Mouse (Mus musculus) embryonic facial prominence, embryonic 14.5 days (tissue): ENCODE data around the gene Rfx8. TPM values are rescaled to one million over a fixed set of nuclear protein-coding genes. Genes with fewer than 3 reads are reported as not detected.

Experiments used
- ATAC-seq: fragments of 200-750 bp; cut with Nextera tagmentation; 2 replicates; pipeline ENCODE4 v1.8.0; 2017; ENCODE audit warnings: low read depth, moderate number of reproducible peaks, moderate TSS enrichment
- DNase-seq: peaks from one replicate; pipeline ENCODE4 v3.0.0-alpha.2; 2015; ENCODE audit warnings: low spot score
- H3K27ac ChIP-seq: fragments of 300-500 bp; sonication (generic); replicated peaks from 2 replicates; pipeline ENCODE4 v1.5.1; 2014; ENCODE audit warnings: low read depth, mild to moderate bottlenecking, low read length, moderate library complexity
- H3K27me3 ChIP-seq: fragments of 300-500 bp; sonication (generic); replicated peaks from 2 replicates; pipeline ENCODE4 v1.6.1; 2014; ENCODE audit warnings: low read length; ENCODE audit not compliant: control insufficient read depth, insufficient read depth
- H3K36me3 ChIP-seq: fragments of 300-500 bp; sonication (generic); 2 replicates; pipeline ENCODE4 v1.6.1; 2014; ENCODE audit warnings: low read length, mixed read lengths; ENCODE audit not compliant: control insufficient read depth, insufficient read depth
- H3K4me1 ChIP-seq: fragments of 300-500 bp; sonication (generic); 2 replicates; pipeline ENCODE4 v1.6.1; 2014; ENCODE audit warnings: antibody characterized with exemption, low read length; ENCODE audit not compliant: control insufficient read depth, insufficient read depth
- H3K4me2 ChIP-seq: fragments of 300-500 bp; sonication (generic); 2 replicates; pipeline ENCODE4 v1.6.1; 2014; ENCODE audit warnings: low read depth, mild to moderate bottlenecking, low read length, moderate library complexity, mixed read lengths
- H3K4me3 ChIP-seq: fragments of 300-500 bp; sonication (generic); 2 replicates; pipeline ENCODE4 v1.5.1; 2014; ENCODE audit warnings: low read depth, mild to moderate bottlenecking, low read length
- H3K9ac ChIP-seq: fragments of 300-500 bp; sonication (generic); 2 replicates; pipeline ENCODE4 v1.6.1; 2014; ENCODE audit warnings: low read depth, mild to moderate bottlenecking, low read length, moderate library complexity, mixed read lengths
- H3K9me3 ChIP-seq: fragments of 300-500 bp; sonication (generic); 2 replicates; pipeline ENCODE4 v1.6.1; 2016; ENCODE audit warnings: low read length; ENCODE audit not compliant: control insufficient read depth
- WGBS: fragments of 180-500 bp; shearing (Covaris S2); extraction: QIAGEN DNeasy Blood & Tissue Kit; methylation state at CpG from one replicate; pipeline ENCODE4 v1.1.7; 2014; 5-methylcytosine and 5-hydroxymethylcytosine counted together
- polyA plus RNA-seq: library from polyadenylated mRNA; unstranded; fragments of >200 nt; fragmentation: Nextera tagmentation; extraction: Ambion mirVana; gene quantifications from 2 replicates; pipeline ENCODE4 v1.2.1, GENCODE M21; 2014

Rfx8 gene
- polyA plus RNA-seq = 2.0 and 2.3 TPM in 2 replicates

DNA sequence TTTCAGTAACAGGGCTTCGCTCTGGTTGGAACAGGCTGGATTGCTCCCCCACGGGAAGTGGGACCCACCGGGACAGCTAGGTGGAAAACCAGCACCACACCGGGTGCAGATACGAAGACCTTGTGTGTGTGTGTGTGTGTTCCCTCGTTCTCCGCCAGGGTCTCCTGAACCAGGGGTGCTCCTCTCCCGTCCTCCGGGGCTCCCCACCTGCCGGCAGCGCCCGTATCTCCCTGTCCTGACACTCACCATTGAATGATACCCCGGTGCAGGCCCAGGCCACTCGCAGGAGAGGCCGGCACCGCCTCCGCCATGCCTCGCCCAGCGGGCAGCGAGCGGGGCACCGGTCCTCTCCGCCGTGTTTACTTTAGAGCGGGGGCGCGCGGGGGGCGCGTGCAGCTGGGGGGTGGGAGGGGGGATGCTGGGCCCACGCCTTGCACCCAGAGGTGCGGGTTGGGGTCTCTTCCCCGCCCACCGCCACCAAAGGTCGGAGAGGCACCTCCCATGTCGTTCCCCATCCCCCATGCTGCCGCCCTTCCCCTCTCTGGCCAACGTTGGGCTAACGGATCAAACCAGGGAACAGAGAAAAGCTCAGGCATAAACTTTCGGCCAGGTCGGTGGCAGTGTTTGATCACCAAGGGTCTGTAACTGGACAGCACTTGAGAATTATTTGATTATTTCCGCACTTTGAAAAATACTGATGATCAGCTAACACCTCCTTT lies at the start of gene Rfx8:
Gene Rfx8, minus strand, starts transcription at position 366 of the 719 bp plus-strand sequence.
- Histone ChIP-seq H3K27me3 (no peaks in the 10 kb centered on the region), H3K27ac (peak within 1 kb of the TSS; percentile 23), H3K4me3 (peak within 1 kb of the TSS; percentile 46), H3K9ac (peak within 1 kb of the TSS; percentile 71), H3K4me1 (peaks cover 7% of the 10 kb centered on the region), H3K36me3 (no peaks in the 10 kb centered on the region), H3K4me2 (peak within 1 kb of the TSS; percentile 84), H3K9me3 (no peaks in the 10 kb centered on the region)
- 2% methylated on average over 35 of the region's 42 CpGs for WGBS
- DNase-seq (no peak), ATAC-seq (peak; percentile 70)

DNA sequence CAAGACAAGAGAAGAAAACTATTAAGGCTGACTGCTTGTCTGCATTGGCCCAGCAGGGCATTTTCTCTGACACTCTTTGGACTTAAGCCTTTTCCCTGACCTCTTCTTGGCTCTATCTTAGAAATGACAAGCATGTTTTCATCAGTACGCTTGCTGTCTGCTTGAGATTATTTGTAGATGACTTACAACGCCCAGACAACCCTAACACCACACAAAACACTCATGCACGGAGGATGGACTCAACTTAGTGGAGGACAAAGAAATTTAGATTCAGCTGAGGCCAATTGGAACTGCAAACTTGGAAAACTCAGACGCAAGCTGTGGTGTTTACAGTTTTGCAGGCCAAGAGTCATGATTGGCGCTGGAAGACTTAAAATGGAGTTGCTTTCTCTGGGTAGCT lies 49.6 kb upstream of the Rfx8 start:
- ATAC-seq = no peak
- 77% methylated on average over 5 of the region's 5 CpGs for WGBS
- no peaks in the 10 kb centered on the region for H3K36me3 ChIP-seq
- DNase-seq = no peak
- H3K27me3 ChIP-seq = no peaks in the 10 kb centered on the region
- no peak overlapping the region for H3K4me3 ChIP-seq
- H3K9me3 ChIP-seq = no peaks in the 10 kb centered on the region
- no peak overlapping the region for H3K9ac ChIP-seq
- H3K27ac ChIP-seq = no peak overlapping the region
- H3K4me1 ChIP-seq = no peaks in the 10 kb centered on the region
- H3K4me2 ChIP-seq = no peak overlapping the region

DNA sequence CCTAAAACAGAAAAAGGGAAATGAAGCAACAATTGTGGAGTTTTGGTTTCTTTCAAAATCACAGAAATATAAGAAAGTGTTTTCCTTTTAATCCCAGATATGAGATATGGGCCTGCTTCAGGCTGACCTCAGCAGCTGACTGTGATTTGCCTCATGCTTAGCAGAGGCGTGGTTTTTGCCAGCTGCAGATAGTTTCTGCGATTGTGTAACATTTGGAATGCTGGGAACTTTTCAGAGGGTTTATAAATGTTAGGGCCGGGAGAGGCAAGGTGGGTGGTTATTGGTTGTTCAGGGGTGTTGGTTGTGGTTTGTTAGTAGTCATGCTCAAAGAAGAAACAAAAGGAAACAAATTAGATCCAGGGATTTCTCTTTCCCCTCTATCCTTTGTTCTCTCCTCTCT lies 47.2 kb upstream of the Rfx8 start:
- Histone ChIP-seq H3K27me3 (no peaks in the 10 kb centered on the region), H3K4me1 (no peaks in the 10 kb centered on the region), H3K9ac (no peak overlapping the region), H3K4me2 (no peak overlapping the region), H3K4me3 (no peak overlapping the region), H3K9me3 (no peaks in the 10 kb centered on the region), H3K27ac (no peak overlapping the region), H3K36me3 (no peaks in the 10 kb centered on the region)
- ATAC-seq (no peak), DNase-seq (no peak)
- WGBS = 53% methylated on average over 3 of the region's 3 CpGs

DNA sequence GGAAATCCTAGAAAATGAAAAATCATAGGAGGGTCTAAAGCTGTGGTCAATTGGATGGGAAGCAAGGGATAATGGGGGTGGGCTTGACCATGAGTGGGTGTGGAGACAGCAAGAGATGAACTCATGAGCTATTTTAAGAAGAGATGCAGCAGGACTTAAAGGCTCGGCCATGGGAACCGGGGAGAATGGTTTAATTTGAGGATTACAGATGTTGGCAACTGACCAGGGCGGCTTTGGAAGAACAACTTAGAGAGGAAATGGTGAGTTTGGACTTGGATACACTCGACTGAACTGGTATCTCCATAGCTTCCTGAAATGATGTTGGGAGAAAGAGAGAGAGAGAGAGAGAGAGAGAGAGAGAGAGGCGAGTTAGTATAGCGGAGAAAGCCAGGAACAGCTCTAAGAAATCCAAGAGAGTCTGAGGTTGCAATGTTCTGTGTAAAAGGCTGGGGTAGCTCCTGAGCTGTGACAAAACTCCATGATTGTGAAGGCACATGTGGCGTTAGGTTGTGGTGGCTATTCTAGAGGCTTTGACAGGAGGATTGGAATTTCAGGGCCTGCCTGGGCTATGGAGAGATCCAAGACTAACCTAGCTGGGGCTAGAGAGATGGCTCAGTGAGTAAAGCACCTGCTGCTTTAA lies 45.2 kb upstream of the Rfx8 start:
- Histone ChIP-seq H3K4me1 (peaks cover 18% of the 10 kb centered on the region), H3K4me2 (no peak overlapping the region), H3K27ac (no peak overlapping the region), H3K4me3 (no peak overlapping the region), H3K36me3 (no peaks in the 10 kb centered on the region), H3K27me3 (no peaks in the 10 kb centered on the region), H3K9ac (no peak overlapping the region), H3K9me3 (no peaks in the 10 kb centered on the region)
- ATAC-seq (peak; percentile 7; the same call in 1 of the 2 replicates), DNase-seq (peak; percentile 74)
- WGBS = 73% methylated on average over 7 of the region's 7 CpGs

DNA sequence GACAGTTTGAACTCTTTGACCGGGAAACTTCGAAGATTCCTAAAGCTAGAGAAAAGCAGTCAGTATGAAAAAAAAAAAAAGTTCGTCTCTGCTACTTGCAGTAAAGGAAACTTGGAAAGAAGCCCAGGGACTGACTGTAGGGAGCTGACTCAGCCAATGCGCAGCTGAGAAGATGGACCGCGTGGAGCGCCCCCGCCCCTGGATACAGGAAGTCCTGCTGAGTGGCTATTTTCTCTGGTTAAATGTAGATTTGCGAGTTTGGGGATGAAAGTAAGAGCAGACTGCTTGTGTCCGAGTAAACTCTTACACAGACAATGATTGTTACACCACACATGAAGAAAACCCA lies 41.2 kb upstream of the Rfx8 start:
- peak overlapping the region; percentile 22; the same call in 1 of the 2 replicates for H3K9ac ChIP-seq
- peak overlapping the region; percentile 87 for H3K27ac ChIP-seq
- under 1% methylated on average over 10 of the region's 10 CpGs for WGBS
- H3K36me3 ChIP-seq = no peaks in the 10 kb centered on the region
- peak overlapping the region; percentile 49 for H3K4me2 ChIP-seq
- peaks cover 28% of the 10 kb centered on the region for H3K4me1 ChIP-seq
- no peaks in the 10 kb centered on the region for H3K9me3 ChIP-seq
- ATAC-seq = peak; percentile 82
- peak; percentile 99 for DNase-seq
- H3K27me3 ChIP-seq = no peaks in the 10 kb centered on the region
- H3K4me3 ChIP-seq = no peak overlapping the region

DNA sequence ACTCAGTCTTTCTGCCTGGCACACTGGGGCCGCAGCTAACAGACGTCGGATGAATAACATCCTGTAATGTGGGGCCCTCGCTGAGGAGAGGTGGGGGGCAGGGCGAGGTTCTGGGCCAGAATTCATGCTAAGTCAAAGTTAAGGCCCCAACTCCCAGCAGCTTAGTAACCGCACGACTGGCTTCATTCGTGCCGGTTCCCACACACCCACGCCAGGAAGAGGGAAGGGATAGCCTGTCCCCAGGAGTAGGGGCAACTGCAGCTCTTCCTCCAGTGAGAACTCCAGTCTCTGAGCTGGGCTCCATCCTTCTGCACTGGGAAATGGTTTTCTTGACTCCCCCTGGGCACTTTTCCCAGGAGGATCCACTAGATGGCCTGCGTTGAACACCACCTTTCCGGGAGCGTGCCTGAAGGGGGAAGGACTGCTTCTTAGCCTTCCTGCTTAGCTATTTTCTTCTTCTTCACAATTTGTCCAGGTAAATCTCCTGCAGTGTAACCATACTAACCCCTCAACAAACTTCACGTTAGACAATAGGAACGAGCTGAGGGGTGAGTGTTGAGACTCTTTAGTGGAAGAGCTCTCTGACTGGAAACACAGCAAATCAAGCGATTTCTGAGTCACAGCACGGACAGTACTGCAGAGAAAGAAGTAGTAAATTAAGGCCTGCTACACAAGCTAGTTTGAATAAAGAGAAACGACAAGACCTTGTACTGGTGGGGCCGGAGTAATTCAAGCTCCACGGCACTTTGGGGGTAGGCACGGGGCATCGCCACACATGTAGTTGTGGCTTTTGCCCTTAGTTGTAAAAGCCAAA lies 40.6 kb upstream of the Rfx8 start:
- Histone ChIP-seq H3K27ac (peak overlapping the region; percentile 87), H3K4me2 (peak overlapping the region; percentile 49), H3K36me3 (no peaks in the 10 kb centered on the region), H3K9ac (peak overlapping the region; percentile 22; the same call in 1 of the 2 replicates), H3K4me3 (no peak overlapping the region), H3K4me1 (peaks cover 28% of the 10 kb centered on the region), H3K27me3 (no peaks in the 10 kb centered on the region), H3K9me3 (no peaks in the 10 kb centered on the region)
- ATAC-seq (peak; percentile 19; the same call in 1 of the 2 replicates), DNase-seq (peak; percentile 90)
- 5% methylated on average over 22 of the region's 22 CpGs for WGBS

DNA sequence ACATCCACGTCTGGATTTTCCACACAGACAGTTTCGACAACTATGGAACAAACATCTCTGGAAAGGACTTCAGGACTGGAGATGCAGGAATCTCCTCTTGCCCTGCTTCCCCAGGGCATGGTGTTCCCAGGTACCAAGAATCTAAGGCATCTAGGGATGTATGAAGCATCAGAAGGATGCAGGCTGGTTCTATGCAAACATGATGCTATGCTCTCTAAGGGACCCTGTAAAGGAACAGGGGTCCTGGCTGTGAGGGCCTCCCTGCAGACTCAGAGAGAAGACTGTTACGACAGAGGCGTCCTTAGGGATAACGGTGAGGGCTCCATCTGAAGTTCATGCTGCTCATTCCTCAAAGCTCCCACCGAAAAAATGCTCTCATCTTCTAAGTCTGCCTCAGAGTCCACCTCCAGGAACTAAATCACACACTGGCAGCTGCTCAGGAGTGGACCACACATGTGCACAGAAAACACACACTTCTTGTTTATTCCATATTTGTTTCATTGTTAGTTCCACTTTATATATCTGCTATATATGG lies 39.5 kb upstream of the Rfx8 start:
- Histone ChIP-seq H3K4me1 (peaks cover 28% of the 10 kb centered on the region), H3K9ac (no peak overlapping the region), H3K4me3 (no peak overlapping the region), H3K36me3 (no peaks in the 10 kb centered on the region), H3K27ac (no peak overlapping the region), H3K27me3 (no peaks in the 10 kb centered on the region), H3K4me2 (no peak overlapping the region), H3K9me3 (no peaks in the 10 kb centered on the region)
- DNase-seq (no peak), ATAC-seq (no peak)
- 61% methylated on average over 6 of the region's 6 CpGs for WGBS
